Mouse (Mus musculus) hematopoietic stem cell, adult 5-6 weeks (primary cell): ENCODE data around the gene Aen. TPM values are rescaled to one million over a fixed set of nuclear protein-coding genes. Genes with fewer than 3 reads are reported as not detected.

Source experiments
- ATAC-seq, 2 experiments: fragments of 125-278 bp in 1 of 2; replicated peaks in 1 of 2; 2 replicates each; pipeline ENCODE4 v1.8.0; 2016 to 2017; ENCODE audit warnings: inconsistent platforms in 2 of 2, mild to moderate bottlenecking in 2 of 2, moderate number of reproducible peaks in 2 of 2, low read depth in 1 of 2, moderate TSS enrichment in 1 of 2; ENCODE audit not compliant: low FRiP score in 2 of 2, poor library complexity in 2 of 2, severe bottlenecking in 2 of 2, insufficient read depth in 1 of 2, low TSS enrichment in 1 of 2
- total RNA-seq: library from RNA; stranded (forward); fragments of 172-1452, 232-1000 nt; gene quantifications from 2 replicates; pipeline ENCODE4 v1.2.3, GENCODE M21; 2017

The Aen gene
- total RNA-seq, 1 experiment from 2014 or later, result 33.3 TPM

GRCm38 (mm10) chr7:78914896-78915510, 19.3 kb downstream of the Aen start:
- no peak for ATAC-seq

DNA sequence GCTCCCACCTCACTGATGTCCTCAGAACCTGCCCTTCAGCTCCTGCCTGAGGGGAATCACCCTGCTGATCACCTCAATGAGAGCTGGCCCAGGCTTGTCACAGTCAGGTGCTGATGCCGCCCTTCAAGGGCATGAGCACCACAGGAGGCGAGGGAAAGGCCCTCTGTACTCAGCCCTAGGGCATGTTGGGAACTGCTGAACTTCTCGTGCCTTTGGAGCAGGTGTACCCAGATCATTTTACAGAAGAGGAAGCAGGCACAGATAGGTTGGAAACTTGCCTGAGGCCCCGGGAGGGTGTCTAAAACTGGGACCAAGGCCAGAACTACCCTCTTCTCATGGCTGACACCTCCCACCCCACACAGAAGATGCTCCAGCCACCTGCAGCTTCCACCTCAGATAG, 23.0 kb downstream of the Aen start:
- ATAC-seq, result peak; percentile 14 to 23; a peak in 2 of 4 replicates

GRCm38 (mm10) chr7:78922506-78922905, 26.9 kb downstream of the Aen start:
- ATAC-seq, result no peak

GRCm38 (mm10) chr7:78924300-78924699, 28.6 kb downstream of the Aen start:
- peak; percentile 71 to 75 for ATAC-seq

DNA sequence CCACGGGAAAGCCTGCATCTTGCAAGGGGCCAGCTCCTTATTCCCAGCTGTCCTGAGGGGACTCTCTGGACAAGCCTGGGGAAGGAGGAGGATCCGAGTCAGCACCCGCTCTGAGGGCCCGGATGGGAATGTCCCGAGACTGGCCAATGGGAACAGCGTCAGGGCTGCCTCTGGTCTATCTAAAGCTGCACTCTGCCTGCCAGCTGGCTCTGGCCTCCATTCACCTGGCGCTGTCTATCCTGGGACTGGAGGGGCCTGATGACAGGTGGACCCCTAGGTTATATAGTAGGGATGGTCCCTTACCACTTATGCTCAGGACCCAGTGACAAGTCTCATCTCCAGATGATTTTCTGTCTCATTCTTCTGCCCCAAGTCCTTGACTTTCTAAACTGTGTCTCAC, 29.1 kb downstream of the Aen start:
- no peak for ATAC-seq

DNA sequence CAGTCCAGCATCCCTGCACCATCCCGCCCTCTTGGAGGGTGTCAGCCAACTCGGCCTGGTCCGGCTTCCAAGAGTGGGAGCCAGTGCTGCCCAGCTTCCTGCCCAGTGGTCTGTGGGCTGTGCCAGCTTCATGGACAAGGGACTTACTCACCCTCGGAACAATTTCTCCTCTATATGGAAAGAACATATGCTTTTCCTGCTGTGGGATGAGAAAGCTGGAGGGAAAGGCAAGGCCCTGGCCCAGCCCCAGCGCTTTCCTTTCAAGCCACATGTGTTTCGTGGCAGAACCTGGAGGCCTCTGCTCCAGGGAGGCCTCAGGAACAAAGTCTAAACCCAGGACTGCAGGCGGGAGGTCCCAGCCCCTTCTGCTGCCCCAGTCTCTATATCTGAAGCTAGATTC, 30.0 kb downstream of the Aen start:
- ATAC-seq, result no peak

GRCm38 (mm10) chr7:78926156-78926555, 30.5 kb downstream of the Aen start:
- ATAC-seq, result no peak

DNA sequence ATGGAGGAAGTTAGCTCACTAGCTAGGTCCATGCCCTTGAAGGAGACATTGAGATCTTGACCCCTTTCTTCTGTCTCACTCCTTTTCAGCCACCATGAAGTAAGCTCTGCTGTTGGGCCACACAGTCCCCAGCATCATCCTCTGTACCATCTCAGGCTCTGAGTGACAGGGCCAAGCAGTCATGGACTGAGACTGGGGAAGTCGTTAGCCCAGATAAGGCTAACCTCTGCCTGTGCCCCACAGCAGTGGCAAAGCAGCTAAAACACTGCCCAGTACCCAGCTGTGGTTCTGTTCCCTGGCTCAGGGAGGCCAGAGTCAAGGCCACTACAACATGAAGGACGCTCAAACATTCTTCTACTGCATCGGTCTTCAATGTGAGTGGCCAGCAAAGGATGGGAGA, 31.6 kb downstream of the Aen start:
- ATAC-seq, result no peak

DNA sequence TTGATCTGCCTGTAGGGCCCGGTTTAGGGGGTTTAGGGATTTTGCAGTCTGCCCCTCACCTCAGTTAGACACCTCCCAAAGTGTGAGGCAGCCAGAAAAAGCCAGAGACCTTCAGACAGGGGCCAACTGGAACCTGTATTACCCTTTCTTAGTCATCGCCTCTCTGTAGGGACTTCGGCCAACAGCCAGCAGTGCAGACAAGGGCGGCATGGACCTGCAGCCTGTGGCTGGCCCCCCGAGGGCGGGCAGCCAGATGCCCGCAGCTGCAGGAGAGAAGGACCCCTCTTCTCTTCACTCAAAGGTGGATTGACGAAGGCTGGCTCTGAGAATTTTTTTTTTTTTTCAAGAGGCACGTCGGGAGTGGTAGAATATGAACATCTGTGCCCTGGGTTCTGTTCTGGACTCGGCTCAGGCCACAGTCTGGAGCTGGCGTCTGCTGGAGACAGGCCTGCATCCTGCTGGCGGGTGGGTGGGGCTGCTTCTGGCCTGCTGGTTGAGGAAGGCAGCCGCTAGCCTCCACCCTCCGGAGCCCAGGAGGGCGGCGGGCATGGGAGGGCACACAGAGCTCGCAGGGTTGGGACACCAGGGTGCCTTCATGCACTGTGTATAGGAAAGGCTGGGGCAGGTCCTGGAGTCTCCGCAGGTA, 43.4 kb downstream of the Aen start:
- ATAC-seq, result no peak

GRCm38 (mm10) chr7:78940971-78941370, 45.3 kb downstream of the Aen start:
- peak; percentile 17 to 36; a peak in 2 of 4 replicates for ATAC-seq

DNA sequence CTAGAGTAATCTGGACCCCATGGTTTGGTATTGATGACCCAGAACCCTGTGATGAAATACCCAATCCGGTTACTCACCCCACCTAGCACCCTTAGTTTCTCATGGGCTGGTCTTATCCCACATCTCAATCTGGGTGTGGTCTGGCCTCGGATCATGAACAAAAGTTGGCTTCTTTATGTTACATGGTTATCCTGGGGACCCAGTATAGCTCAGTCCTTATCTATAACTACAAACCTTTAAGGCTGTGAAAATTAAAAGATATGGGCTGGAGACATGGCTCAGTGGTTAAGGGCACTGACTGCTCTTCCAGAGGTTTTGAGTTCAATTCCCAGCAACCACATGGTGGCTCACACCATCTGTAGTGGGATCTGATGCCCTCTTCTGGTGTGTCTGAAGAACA, 46.9 kb downstream of the Aen start:
- ATAC-seq, result no peak

GRCm38 (mm10) chr7:78953886-78954572, 58.4 kb downstream of the Aen start:
- no peak for ATAC-seq

DNA sequence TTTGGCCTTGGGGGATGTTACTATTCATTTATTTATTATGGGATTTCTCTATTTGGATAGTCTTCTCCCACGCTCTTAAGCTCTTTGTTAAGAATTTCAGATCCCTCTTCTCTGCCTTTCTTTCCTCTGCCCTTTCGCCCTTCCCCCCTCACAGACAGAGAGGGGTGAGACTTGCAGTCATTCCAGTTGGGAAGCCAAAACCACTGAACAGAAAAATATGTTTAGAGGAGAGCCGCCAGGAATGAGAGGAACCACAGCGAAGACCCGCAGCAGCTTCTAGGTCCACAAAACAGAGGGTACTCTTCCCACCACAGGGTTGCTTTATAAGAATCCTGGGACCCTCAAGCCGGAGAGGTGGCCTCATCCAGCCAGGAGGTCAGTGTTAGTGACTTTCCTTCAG, 59.0 kb downstream of the Aen start:
- ATAC-seq, result no peak

DNA sequence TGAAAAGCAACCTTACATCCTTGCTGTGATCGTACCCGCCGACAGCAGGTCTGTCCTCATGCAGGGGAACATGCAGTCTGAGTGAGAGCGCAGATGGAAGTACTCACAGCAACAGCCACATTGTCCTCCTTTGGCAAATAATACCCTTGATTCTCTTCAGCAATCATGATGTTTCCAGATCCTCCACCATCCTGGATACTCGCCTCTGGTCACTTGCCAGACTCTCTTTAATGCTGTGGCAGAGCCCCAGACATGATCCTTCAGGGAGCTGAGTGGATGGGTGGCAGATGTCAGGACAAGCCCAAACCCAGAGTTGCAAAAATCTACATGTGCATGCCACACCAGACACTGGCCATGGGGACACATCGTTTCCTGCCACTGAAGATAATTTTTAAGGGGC, 59.4 kb downstream of the Aen start:
- no peak for ATAC-seq

- no peak for ATAC-seq
Observed at GRCm38 (mm10) chr7:78958499-78959073, 62.9 kb downstream of the Aen start.
